Mouse (Mus musculus) hindbrain, embryonic 16.5 days (tissue): ENCODE measurements around the gene Unc93a. TPM values are rescaled to one million over a fixed set of nuclear protein-coding genes. Genes with fewer than 3 reads are reported as not detected.
A peak's percentile ranks its signal among the peaks of the same experiment; 100 is the strongest.
"Not testable (repeated sequence)": the region's sequence is repeated elsewhere in the genome, so short reads cannot be mapped to it uniquely, and the experiment has no call there.

Experiments used
- ATAC-seq: fragments of 200-750 bp; cut with Nextera tagmentation; 2 replicates; pipeline ENCODE4 v1.8.0; 2017; ENCODE audit warnings: moderate TSS enrichment, moderate library complexity
- H3K27ac ChIP-seq: fragments of 300-500 bp; sonication (generic); 2 replicates; pipeline ENCODE4 v1.5.1; 2014; ENCODE audit warnings: low read depth, mild to moderate bottlenecking, control low read depth, low read length, moderate library complexity
- H3K27me3 ChIP-seq: fragments of 300-500 bp; sonication (generic); replicated peaks from 2 replicates; pipeline ENCODE4 v1.6.1; 2014; ENCODE audit warnings: low read length; ENCODE audit not compliant: control insufficient read depth, insufficient read depth
- H3K36me3 ChIP-seq: fragments of 300-500 bp; sonication (generic); 2 replicates; pipeline ENCODE4 v1.6.1; 2014; ENCODE audit warnings: mild to moderate bottlenecking, low read length, moderate library complexity, mixed read lengths; ENCODE audit not compliant: control insufficient read depth, insufficient read depth
- H3K4me1 ChIP-seq: fragments of 300-500 bp; sonication (generic); 2 replicates; pipeline ENCODE4 v1.6.1; 2014; ENCODE audit warnings: low read depth, low read length; ENCODE audit not compliant: control insufficient read depth, insufficient read depth
- H3K4me2 ChIP-seq: fragments of 300-500 bp; sonication (generic); 2 replicates; pipeline ENCODE4 v1.6.1; 2014; ENCODE audit warnings: mild to moderate bottlenecking, low read length, control low read depth, moderate library complexity
- H3K4me3 ChIP-seq: fragments of 300-500 bp; sonication (generic); 2 replicates; pipeline ENCODE4 v1.5.1; 2014; ENCODE audit warnings: mild to moderate bottlenecking, low read length, control low read depth, moderate library complexity
- H3K9ac ChIP-seq: fragments of 300-500 bp; sonication (generic); 2 replicates; pipeline ENCODE4 v1.6.1; 2014; ENCODE audit warnings: low read depth, mild to moderate bottlenecking, control low read depth, low read length, moderate library complexity
- H3K9me3 ChIP-seq: fragments of 300-500 bp; sonication (generic); 2 replicates; pipeline ENCODE4 v1.6.1; 2014; ENCODE audit warnings: mild to moderate bottlenecking, low read length, moderate library complexity; ENCODE audit not compliant: control insufficient read depth
- WGBS: fragments of 180-500 bp; shearing (Covaris S2); extraction: QIAGEN DNeasy Blood & Tissue Kit; methylation state at CpG from one replicate; pipeline ENCODE4 v1.1.7; 2014; 5-methylcytosine and 5-hydroxymethylcytosine counted together
- polyA plus RNA-seq: library from polyadenylated mRNA; unstranded; fragments of >200 nt; fragmentation: Nextera tagmentation; extraction: Ambion mirVana; gene quantifications from 2 replicates; pipeline ENCODE4 v1.2.1, GENCODE M21; 2015

The Unc93a gene
- polyA plus RNA-seq = not detected in 2 replicates

GRCm38 (mm10) chr17:13131710-13132109, at the start of gene Unc93a:
TSS of gene Unc93a (minus strand) at chr17:13131810.
- H3K27ac ChIP-seq, H3K4me3 ChIP-seq, H3K9ac ChIP-seq, ATAC-seq, H3K36me3 ChIP-seq, H3K9me3 ChIP-seq, H3K4me1 ChIP-seq, H3K27me3 ChIP-seq, H3K4me2 ChIP-seq: not testable (repeated sequence)
- 86% methylated on average over 3 of the region's 4 CpGs for WGBS

- not testable (repeated sequence) for H3K9ac ChIP-seq, ATAC-seq, H3K27me3 ChIP-seq, H3K4me1 ChIP-seq, H3K27ac ChIP-seq, H3K4me2 ChIP-seq, H3K4me3 ChIP-seq, H3K36me3 ChIP-seq
- WGBS = 90% methylated on average over 5 of the region's 5 CpGs
- peaks cover 22% of the 10 kb centered on the region for H3K9me3 ChIP-seq
These were observed 48.9 kb upstream of the Unc93a start for GRCm38 (mm10) chr17:13180491-13180890.

- H3K27ac ChIP-seq, H3K36me3 ChIP-seq, H3K9ac ChIP-seq, H3K4me3 ChIP-seq, H3K4me1 ChIP-seq, H3K27me3 ChIP-seq, ATAC-seq, H3K4me2 ChIP-seq: not testable (repeated sequence)
- WGBS = 90% methylated on average over 4 of the region's 4 CpGs
- H3K9me3 ChIP-seq = peaks cover 21% of the 10 kb centered on the region
These were observed 47.4 kb upstream of the Unc93a start for GRCm38 (mm10) chr17:13179021-13179420.

- not testable (repeated sequence) for H3K4me2 ChIP-seq
- 0 out of 2 replicates have a peak, but pooled peaks have one; percentile 25 for ATAC-seq
- WGBS = 43% methylated on average over 1 of the region's 1 CpGs
These were observed 46.2 kb upstream of the Unc93a start for GRCm38 (mm10) chr17:13177796-13178195.

GRCm38 (mm10) chr17:13175609-13176008, 44.0 kb upstream of the Unc93a start:
- not testable (repeated sequence) for H3K36me3 ChIP-seq, H3K4me3 ChIP-seq, H3K9me3 ChIP-seq, H3K4me2 ChIP-seq, H3K9ac ChIP-seq, H3K4me1 ChIP-seq, H3K27ac ChIP-seq, H3K27me3 ChIP-seq
- WGBS = no CpG with 5 or more reads among the region's 1 CpGs
- ATAC-seq = 0 out of 2 replicates have a peak, but pooled peaks have one; percentile 58

More at GRCm38 (mm10) chr17:13177796-13178195, 46.2 kb upstream of the Unc93a start:
- H3K9ac ChIP-seq, H3K4me3 ChIP-seq, H3K27me3 ChIP-seq, H3K27ac ChIP-seq, H3K4me1 ChIP-seq, H3K36me3 ChIP-seq: not testable (repeated sequence)
- H3K9me3 ChIP-seq = peaks cover 18% of the 10 kb centered on the region

GRCm38 (mm10) chr17:13174029-13174428, 42.4 kb upstream of the Unc93a start:
- H3K27me3 ChIP-seq, H3K4me1 ChIP-seq, H3K9me3 ChIP-seq, H3K4me3 ChIP-seq, H3K27ac ChIP-seq, H3K9ac ChIP-seq, H3K4me2 ChIP-seq, ATAC-seq, H3K36me3 ChIP-seq: not testable (repeated sequence)
- 46% methylated on average over 1 of the region's 3 CpGs for WGBS

GRCm38 (mm10) chr17:13173578-13173977, 42.0 kb upstream of the Unc93a start:
- H3K27me3 ChIP-seq, H3K36me3 ChIP-seq, H3K4me3 ChIP-seq, H3K9me3 ChIP-seq, ATAC-seq, H3K9ac ChIP-seq, H3K27ac ChIP-seq, H3K4me1 ChIP-seq, H3K4me2 ChIP-seq: not testable (repeated sequence)
- WGBS = 90% methylated on average over 6 of the region's 6 CpGs

GRCm38 (mm10) chr17:13146128-13146527, 14.5 kb upstream of the Unc93a start:
- not testable (repeated sequence) for H3K27me3 ChIP-seq, ATAC-seq, H3K4me2 ChIP-seq, H3K36me3 ChIP-seq, H3K27ac ChIP-seq, H3K9ac ChIP-seq, H3K4me3 ChIP-seq, H3K9me3 ChIP-seq, H3K4me1 ChIP-seq
- WGBS = 87% methylated on average over 7 of the region's 7 CpGs

- not testable (repeated sequence) for H3K27ac ChIP-seq, H3K4me3 ChIP-seq, H3K4me1 ChIP-seq, H3K4me2 ChIP-seq, H3K27me3 ChIP-seq, ATAC-seq, H3K36me3 ChIP-seq, H3K9ac ChIP-seq, H3K9me3 ChIP-seq
- WGBS = 88% methylated on average over 4 of the region's 4 CpGs
These were observed 13.1 kb upstream of the Unc93a start for GRCm38 (mm10) chr17:13144580-13145215.
